Mouse (Mus musculus) stomach, postnatal 0 days (tissue): ENCODE results near the gene Fem1b.
A peak's percentile ranks its signal among the peaks of the same experiment; 100 is the strongest.

ENCODE experiments used
- CTCF ChIP-seq: IDR thresholded peaks from 2 replicates; pipeline ENCODE4 v1.5.1; 2016; ENCODE audit warnings: antibody characterized with exemption, low read depth, mild to moderate bottlenecking, moderate library complexity
- EP300 ChIP-seq: optimal IDR thresholded peaks from 2 replicates; pipeline ENCODE3; 2016; ENCODE audit warnings: antibody characterized with exemption

GRCm38 (mm10) chr9:62759601-62760000, 52.1 kb downstream of the Fem1b start:
- TF ChIP-seq CTCF (peak; percentile 59), EP300 (no peak)
